Mouse (Mus musculus) stomach, embryonic 15.5 days (tissue): ENCODE measurements around the gene B4galnt1. TPM values are rescaled to one million over a fixed set of nuclear protein-coding genes. Genes with fewer than 3 reads are reported as not detected.

Experiments used
- ATAC-seq: fragments of 200-750 bp; cut with Nextera tagmentation; 2 replicates; pipeline ENCODE4 v1.8.0; 2017; ENCODE audit warnings: low read depth, moderate number of reproducible peaks, moderate TSS enrichment; ENCODE audit not compliant: insufficient read depth, low FRiP score
- H3K27ac ChIP-seq: fragments of 300-500 bp; sonication (generic); 2 replicates; pipeline ENCODE4 v1.5.1; 2015; ENCODE audit warnings: mild to moderate bottlenecking, inconsistent platforms
- H3K27me3 ChIP-seq: fragments of 300-500 bp; sonication (generic); replicated peaks from 2 replicates; pipeline ENCODE4 v1.6.1; 2015; ENCODE audit warnings: inconsistent platforms
- H3K36me3 ChIP-seq: fragments of 300-500 bp; sonication (generic); 2 replicates; pipeline ENCODE4 v1.6.1; 2015; ENCODE audit warnings: inconsistent platforms
- H3K4me1 ChIP-seq: fragments of 300-500 bp; sonication (generic); 2 replicates; pipeline ENCODE4 v1.6.1; 2015; ENCODE audit warnings: inconsistent platforms
- H3K4me2 ChIP-seq: fragments of 300-500 bp; sonication (generic); 2 replicates; pipeline ENCODE4 v1.6.1; 2015; ENCODE audit warnings: mild to moderate bottlenecking, inconsistent platforms
- H3K4me3 ChIP-seq: fragments of 300-500 bp; sonication (generic); replicated peaks from 2 replicates; pipeline ENCODE4 v1.5.1; 2015; ENCODE audit warnings: inconsistent platforms
- H3K9ac ChIP-seq: fragments of 300-500 bp; sonication (generic); 2 replicates; pipeline ENCODE4 v1.6.1; 2015; ENCODE audit warnings: inconsistent platforms
- H3K9me3 ChIP-seq: fragments of 300-500 bp; sonication (generic); 2 replicates; pipeline ENCODE4 v1.6.1; 2016; ENCODE audit warnings: inconsistent platforms
- WGBS: fragments of 180-500 bp; shearing (Covaris S2); methylation state at CpG from one replicate; pipeline ENCODE4 v1.1.7; 2015; 5-methylcytosine and 5-hydroxymethylcytosine counted together
- polyA plus RNA-seq: library from polyadenylated mRNA; unstranded; fragments of >200 nt; fragmentation: Nextera tagmentation; extraction: Ambion mirVana; gene quantifications from 2 replicates; pipeline ENCODE4 v1.2.1, GENCODE M21; 2015

Gene B4galnt1
- polyA plus RNA-seq, 1 experiment from 2014 or later = 29.4 TPM

- 88% methylated on average over 8 of the region's 8 CpGs for WGBS
- no peak for ATAC-seq
- no peak overlapping the region for H3K4me3 ChIP-seq
- H3K27ac ChIP-seq = no peak overlapping the region
- no peak overlapping the region for H3K9ac ChIP-seq
- peaks cover 32% of the 10 kb centered on the region for H3K36me3 ChIP-seq
- H3K27me3 ChIP-seq = no peaks in the 10 kb centered on the region
- 0 out of 2 replicates have a peak, but pooled peaks cover 3% of the 10 kb centered on the region for H3K4me1 ChIP-seq
- no peak overlapping the region for H3K4me2 ChIP-seq
- no peaks in the 10 kb centered on the region for H3K9me3 ChIP-seq
These were observed 35.3 kb downstream of the B4galnt1 start for GRCm38 (mm10) chr10:127200279-127200678.

- 83% methylated on average over 3 of the region's 3 CpGs for WGBS
- Histone ChIP-seq H3K4me3 (no peak overlapping the region), H3K36me3 (peaks cover 30% of the 10 kb centered on the region), H3K4me1 (no peaks in the 10 kb centered on the region), H3K27ac (no peak overlapping the region), H3K27me3 (no peaks in the 10 kb centered on the region), H3K9ac (no peak overlapping the region), H3K9me3 (no peaks in the 10 kb centered on the region), H3K4me2 (no peak overlapping the region)
- ATAC-seq = peak; percentile 65; the same call in 1 of the 2 replicates
These were observed 38.1 kb downstream of the B4galnt1 start for GRCm38 (mm10) chr10:127203106-127203505.

DNA sequence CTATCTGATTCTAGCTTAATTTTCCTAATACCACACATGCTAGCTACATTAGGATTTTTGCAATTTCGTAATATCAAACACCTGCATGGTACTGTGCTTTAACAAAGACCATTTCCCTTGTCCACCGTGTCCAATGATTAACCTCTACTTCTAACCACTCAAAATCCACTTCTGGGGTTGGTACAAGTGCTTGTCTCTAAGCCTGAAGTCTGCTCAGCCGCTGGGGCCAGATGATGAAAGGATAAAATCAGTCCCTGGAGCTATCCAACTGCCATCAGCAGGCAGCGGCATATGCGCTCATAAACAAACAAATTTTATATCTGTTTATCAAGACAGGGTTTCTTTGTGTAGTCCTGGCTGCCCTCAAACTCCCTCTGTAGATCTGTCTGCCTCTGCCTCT lies 39.6 kb downstream of the B4galnt1 start:
- peaks cover 25% of the 10 kb centered on the region for H3K36me3 ChIP-seq
- H3K4me3 ChIP-seq = no peak overlapping the region
- H3K9ac ChIP-seq = no peak overlapping the region
- 84% methylated on average over 5 of the region's 5 CpGs for WGBS
- ATAC-seq = no peak
- H3K9me3 ChIP-seq = no peaks in the 10 kb centered on the region
- no peaks in the 10 kb centered on the region for H3K27me3 ChIP-seq
- H3K4me2 ChIP-seq = no peak overlapping the region
- no peak overlapping the region for H3K27ac ChIP-seq
- peaks cover 3% of the 10 kb centered on the region; the same call in 1 of the 2 replicates for H3K4me1 ChIP-seq

GRCm38 (mm10) chr10:127205373-127205772 lies 40.3 kb downstream of the B4galnt1 start:
- H3K4me3 ChIP-seq = no peak overlapping the region
- no peak overlapping the region; the same call in 1 of the 2 replicates for H3K27ac ChIP-seq
- no peak overlapping the region for H3K4me2 ChIP-seq
- 72% methylated on average over 10 of the region's 10 CpGs for WGBS
- H3K36me3 ChIP-seq = peaks cover 20% of the 10 kb centered on the region
- no peak overlapping the region for H3K9ac ChIP-seq
- H3K4me1 ChIP-seq = peaks cover 11% of the 10 kb centered on the region
- no peaks in the 10 kb centered on the region for H3K9me3 ChIP-seq
- H3K27me3 ChIP-seq = no peaks in the 10 kb centered on the region
- peak; percentile 92 for ATAC-seq

DNA sequence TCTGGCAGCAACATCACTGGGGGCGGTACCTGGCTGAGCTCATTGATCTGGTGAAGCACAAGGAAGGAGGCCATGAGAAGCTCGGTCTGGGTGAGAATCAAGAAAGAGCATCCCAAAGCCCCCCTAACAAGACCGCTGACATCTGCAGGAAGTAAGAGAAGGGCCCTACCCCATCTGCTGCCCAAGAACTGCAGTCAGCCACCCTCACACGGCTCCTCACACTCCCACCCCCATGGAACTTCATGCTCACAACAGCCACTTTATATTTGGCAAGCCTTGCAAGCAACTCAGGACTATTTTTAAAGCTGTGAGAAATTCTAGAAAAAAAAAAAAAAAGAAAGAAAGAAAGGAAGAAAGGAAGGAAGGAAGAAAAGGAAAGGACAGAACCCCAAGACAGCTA lies 43.9 kb downstream of the B4galnt1 start:
- no peak for ATAC-seq
- Histone ChIP-seq H3K27ac (no peak overlapping the region), H3K27me3 (no peaks in the 10 kb centered on the region), H3K9ac (no peak overlapping the region), H3K4me3 (no peak overlapping the region), H3K4me1 (peaks cover 18% of the 10 kb centered on the region), H3K9me3 (no peaks in the 10 kb centered on the region), H3K4me2 (no peak overlapping the region), H3K36me3 (peaks cover 8% of the 10 kb centered on the region; the same call in 1 of the 2 replicates)
- 84% methylated on average over 4 of the region's 4 CpGs for WGBS

DNA sequence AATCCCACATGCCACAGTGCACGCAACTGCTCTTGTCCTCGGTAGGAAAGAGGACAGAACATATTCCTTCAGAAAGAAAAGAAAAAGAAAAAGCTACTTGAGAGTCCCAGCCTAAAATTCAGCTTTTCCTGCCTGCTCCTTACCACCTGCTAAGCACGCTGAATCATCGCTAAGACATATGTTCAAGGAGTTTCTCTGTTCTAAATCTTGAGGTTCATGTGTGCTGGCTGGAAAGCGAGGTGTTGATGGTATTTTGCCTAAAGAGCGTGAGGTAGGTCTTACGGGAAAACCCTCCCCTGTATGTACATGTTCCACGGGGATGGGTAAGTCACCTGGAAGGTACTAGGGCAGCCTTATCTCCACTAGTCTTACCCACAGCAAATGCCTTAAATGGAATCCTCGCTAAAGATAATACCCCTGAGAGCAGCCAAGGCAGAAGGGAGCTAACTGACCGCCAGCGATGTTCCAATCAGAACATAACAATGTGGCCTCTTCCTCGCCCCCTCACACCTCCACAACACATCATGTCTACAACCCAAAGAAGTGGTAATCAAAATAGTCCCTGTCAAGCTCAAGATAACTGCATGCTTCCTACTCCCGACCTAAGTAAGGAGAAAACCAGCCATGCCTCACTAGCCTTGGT lies 45.0 kb downstream of the B4galnt1 start:
- H3K9ac ChIP-seq = no peak overlapping the region
- 78% methylated on average over 13 of the region's 13 CpGs for WGBS
- H3K9me3 ChIP-seq = no peaks in the 10 kb centered on the region
- H3K4me2 ChIP-seq = peak overlapping the region; percentile 82
- ATAC-seq = no peak
- H3K36me3 ChIP-seq = peaks cover 8% of the 10 kb centered on the region; the same call in 1 of the 2 replicates
- no peaks in the 10 kb centered on the region for H3K27me3 ChIP-seq
- peak overlapping the region; percentile 69 for H3K4me3 ChIP-seq
- H3K27ac ChIP-seq = no peak overlapping the region
- peaks cover 18% of the 10 kb centered on the region for H3K4me1 ChIP-seq

DNA sequence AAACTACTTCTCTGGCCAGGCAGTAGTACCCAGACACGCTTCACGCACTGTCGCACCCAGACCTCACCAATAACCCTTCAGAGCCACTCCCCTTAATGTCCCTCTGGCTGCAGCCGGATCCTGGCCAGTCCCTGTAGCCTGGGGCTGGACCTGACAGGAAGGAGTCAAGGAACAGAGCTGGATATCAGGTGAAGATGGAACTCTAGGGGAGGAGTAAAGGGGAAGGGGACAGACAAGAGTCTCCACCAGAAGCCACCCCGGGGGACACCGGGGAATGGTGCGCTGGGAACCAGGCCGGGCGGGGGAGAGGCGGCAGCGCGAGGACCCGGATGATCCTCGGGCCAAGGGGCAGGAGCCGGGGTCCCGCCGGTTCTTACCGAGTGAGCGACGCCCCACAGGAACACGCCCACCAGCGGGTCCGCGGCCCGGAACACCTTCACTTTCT lies 46.0 kb downstream of the B4galnt1 start:
- 1% methylated on average over 25 of the region's 25 CpGs for WGBS
- Histone ChIP-seq H3K27me3 (no peaks in the 10 kb centered on the region), H3K4me3 (peak overlapping the region; percentile 69), H3K4me1 (peaks cover 18% of the 10 kb centered on the region), H3K36me3 (no peaks in the 10 kb centered on the region), H3K9ac (peak overlapping the region; percentile 70; the same call in 1 of the 2 replicates), H3K4me2 (peak overlapping the region; percentile 82), H3K27ac (peak overlapping the region; percentile 49; the same call in 1 of the 2 replicates), H3K9me3 (no peaks in the 10 kb centered on the region)
- peak; percentile 47 for ATAC-seq

GRCm38 (mm10) chr10:127211414-127211854 lies 46.4 kb downstream of the B4galnt1 start, which contains the start of gene Pip4k2c:
Gene Pip4k2c (minus strand): TSS chr10:127211585.
- Histone ChIP-seq H3K27ac (peak within 1 kb of the TSS; percentile 49), H3K4me3 (peak within 1 kb of the TSS; percentile 69), H3K4me1 (peaks cover 18% of the 10 kb centered on the region), H3K4me2 (peak within 1 kb of the TSS; percentile 82), H3K9me3 (no peaks in the 10 kb centered on the region), H3K36me3 (no peaks in the 10 kb centered on the region), H3K27me3 (no peaks in the 10 kb centered on the region), H3K9ac (peak within 1 kb of the TSS; percentile 70; the same call in 1 of the 2 replicates)
- peak; percentile 98 for ATAC-seq
- WGBS = under 1% methylated on average over 47 of the region's 47 CpGs

DNA sequence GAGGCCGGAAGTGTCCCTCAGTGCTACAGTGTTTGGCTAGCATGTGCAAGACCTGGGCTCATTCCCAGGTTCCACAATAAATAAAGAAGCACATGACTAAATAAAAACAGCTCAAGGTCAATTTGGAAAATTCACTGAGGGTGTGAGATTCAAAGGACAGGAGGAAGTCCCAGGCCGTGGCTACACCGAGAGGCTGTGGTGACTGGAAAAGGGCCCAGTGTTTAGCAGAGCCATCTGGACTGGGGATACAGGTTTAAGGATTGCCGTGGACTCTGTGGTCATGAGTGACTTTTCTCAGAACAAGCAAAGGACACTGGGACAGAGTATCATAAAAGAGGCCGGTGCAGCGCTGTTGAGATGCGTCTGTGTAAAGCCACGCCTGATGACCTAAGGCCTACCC lies 48.2 kb downstream of the B4galnt1 start:
- H3K4me3 ChIP-seq = no peak overlapping the region
- no peaks in the 10 kb centered on the region for H3K9me3 ChIP-seq
- no peak overlapping the region for H3K9ac ChIP-seq
- H3K27ac ChIP-seq = no peak overlapping the region
- no peaks in the 10 kb centered on the region for H3K27me3 ChIP-seq
- no peak overlapping the region for H3K4me2 ChIP-seq
- no peak for ATAC-seq
- peaks cover 18% of the 10 kb centered on the region for H3K4me1 ChIP-seq
- H3K36me3 ChIP-seq = no peaks in the 10 kb centered on the region
- WGBS = 91% methylated on average over 8 of the region's 8 CpGs

DNA sequence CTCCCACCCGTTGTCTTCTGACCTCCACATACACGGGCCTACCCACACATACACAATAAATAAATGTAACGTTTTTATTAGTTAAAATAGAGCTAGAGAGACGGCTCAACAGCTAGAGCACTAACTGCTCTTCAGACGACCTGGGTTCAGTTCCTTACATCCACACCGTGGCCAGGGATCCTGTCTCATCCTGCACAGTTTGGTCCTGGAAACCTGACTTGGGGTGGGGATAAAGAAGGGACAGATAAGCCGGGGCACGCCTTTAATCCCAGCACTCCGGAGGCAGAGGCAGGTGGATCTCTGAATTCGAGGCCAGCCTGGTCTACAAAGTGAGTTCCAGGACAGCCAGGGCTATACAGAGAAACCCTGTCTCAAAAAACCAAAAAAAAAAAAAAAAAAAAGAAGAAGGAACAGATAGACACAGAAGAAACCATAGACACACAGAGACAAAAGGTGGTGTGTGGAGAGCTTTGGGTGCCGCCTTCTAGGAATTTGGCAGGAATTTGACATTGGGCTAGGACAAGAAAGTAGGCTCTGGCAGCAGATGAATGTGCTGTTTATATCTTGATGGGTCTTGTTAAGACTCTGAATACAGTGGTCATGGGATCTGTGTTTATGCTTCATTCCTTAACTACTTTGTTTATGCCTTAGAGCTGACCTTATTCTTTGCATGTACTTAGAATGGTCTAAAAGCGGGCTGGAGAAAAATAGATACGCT lies 48.8 kb downstream of the B4galnt1 start:
- Histone ChIP-seq H3K4me2 (no peak overlapping the region), H3K9me3 (no peaks in the 10 kb centered on the region), H3K4me1 (peaks cover 18% of the 10 kb centered on the region), H3K4me3 (no peak overlapping the region), H3K27me3 (no peaks in the 10 kb centered on the region), H3K9ac (no peak overlapping the region), H3K27ac (no peak overlapping the region), H3K36me3 (no peaks in the 10 kb centered on the region)
- WGBS = 80% methylated on average over 13 of the region's 13 CpGs
- ATAC-seq = no peak

DNA sequence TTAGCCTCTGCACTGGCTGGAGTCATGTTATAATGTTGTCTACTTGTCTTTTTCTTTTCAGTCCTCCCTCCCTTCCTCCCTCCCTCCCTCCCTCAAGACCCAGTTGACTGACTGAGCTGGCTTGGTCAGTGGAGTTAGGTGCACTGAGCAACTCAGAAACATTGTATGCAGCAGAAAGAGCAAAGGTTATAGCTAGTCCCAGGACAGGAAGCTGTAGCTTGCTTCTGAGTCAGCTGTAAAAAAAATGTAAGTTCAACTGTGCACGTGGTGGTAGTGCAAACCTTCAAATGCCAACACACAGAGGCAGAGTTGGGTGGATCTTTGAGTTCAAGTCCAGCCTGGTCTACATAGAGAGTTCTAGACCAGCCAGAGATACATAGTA lies 49.4 kb downstream of the B4galnt1 start:
- Histone ChIP-seq H3K36me3 (no peaks in the 10 kb centered on the region), H3K27ac (no peak overlapping the region), H3K27me3 (no peaks in the 10 kb centered on the region), H3K4me2 (no peak overlapping the region), H3K9me3 (no peaks in the 10 kb centered on the region), H3K9ac (no peak overlapping the region), H3K4me3 (no peak overlapping the region), H3K4me1 (peaks cover 17% of the 10 kb centered on the region)
- 33% methylated on average over 1 of the region's 1 CpGs for WGBS
- ATAC-seq = no peak

DNA sequence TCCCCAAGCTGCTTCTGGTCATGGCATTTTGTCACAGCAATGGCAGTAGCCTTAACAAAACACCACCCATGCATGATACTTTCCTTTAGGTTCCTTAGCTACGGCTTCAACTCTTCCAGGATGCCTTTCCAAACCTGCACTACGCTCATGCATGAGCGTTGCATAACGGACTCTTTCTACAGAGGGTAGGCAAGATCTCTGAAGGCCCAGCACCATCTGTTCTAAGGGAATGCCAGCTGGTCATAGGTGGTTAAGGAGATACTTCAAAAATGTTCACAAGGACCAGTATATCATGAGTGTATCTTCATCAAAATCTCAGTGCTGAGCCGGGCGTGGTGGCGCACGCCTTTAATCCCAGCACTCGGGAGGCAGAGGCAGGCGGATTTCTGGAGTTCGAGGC lies 51.4 kb downstream of the B4galnt1 start:
- Histone ChIP-seq H3K4me2 (no peak overlapping the region), H3K9me3 (no peaks in the 10 kb centered on the region), H3K36me3 (no peaks in the 10 kb centered on the region), H3K27me3 (no peaks in the 10 kb centered on the region), H3K27ac (no peak overlapping the region), H3K4me3 (no peak overlapping the region), H3K4me1 (no peaks in the 10 kb centered on the region), H3K9ac (no peak overlapping the region)
- ATAC-seq = no peak
- 94% methylated on average over 11 of the region's 11 CpGs for WGBS
